Mouse (Mus musculus) T-helper 17 cell (primary cell): ENCODE results near the gene Afg1l.

Source experiments
- in situ Hi-C, 2 experiments: fragments of 300-600 bp; cut with MboI, MseI; formaldehyde crosslinking; loops; 1 replicate in 1 of 2; 2 replicates in 1 of 2; pipeline ENCODE4 v1.15.1; 2025; ENCODE audit warnings: high pct_unique_total_duplicates in 2 of 2

Afg1l gene

DNA sequence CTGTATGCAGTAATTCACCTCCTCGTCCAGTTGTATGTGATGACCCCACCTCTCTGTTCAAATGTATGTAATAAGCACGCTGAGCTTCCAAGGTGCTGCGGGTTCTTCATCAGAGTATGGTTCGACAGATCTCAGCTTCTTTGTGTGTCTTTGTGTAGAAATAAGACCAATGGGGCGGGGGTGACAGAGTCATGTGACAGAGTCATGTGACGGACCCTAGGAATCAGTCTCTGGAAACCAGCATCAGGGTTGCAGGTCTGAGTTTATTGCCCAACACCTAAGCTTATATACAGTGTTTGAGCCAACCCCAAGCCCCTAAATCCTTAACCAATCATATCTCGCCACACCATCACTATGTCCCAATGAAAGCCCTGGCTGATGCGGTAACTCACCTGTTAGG lies 171.9 kb downstream of the Afg1l start:
- in situ Hi-C loops = loop anchor here in 1 of 2 experiments (10.0 kb wide), 1 partner anchor 308 kb away; no protein-coding TSS in a partner anchor

DNA sequence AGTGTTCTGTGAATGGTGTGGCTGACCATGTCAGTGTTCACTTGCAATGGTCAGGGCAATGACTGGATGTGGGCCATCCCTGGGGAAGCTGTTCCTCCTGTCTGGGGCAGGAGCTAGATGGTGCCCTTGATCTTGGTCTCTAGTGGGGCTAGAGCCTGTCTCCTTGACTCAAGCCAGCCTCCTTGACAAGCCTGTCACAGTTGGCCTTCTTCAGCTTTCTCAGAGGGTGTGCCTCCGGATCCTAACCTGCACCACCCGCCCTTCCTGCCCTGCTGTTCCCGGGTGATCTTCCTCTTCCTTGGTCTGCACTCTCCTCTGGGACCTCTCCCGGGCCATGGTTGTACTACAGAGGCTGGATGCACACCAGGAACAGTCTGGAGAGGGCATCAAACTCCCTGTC lies 177.6 kb downstream of the Afg1l start:
- in situ Hi-C loops = loop anchor here in 1 of 2 experiments (10.0 kb wide), 1 partner anchor 314 kb away; no protein-coding TSS in a partner anchor

- in situ Hi-C loops = loop anchor here (5.0 to 10.0 kb wide), 5 partner anchors 273 to 608 kb away; no protein-coding TSS in a partner anchor
Measured at GRCm38 (mm10) chr10:42299967-42300366, 178.4 kb downstream of the Afg1l start.

- in situ Hi-C loops = loop anchor here (5.0 kb wide), 4 partner anchors 272 to 607 kb away; no protein-coding TSS in a partner anchor
Measured at GRCm38 (mm10) chr10:42299426-42299825, 178.9 kb downstream of the Afg1l start.

DNA sequence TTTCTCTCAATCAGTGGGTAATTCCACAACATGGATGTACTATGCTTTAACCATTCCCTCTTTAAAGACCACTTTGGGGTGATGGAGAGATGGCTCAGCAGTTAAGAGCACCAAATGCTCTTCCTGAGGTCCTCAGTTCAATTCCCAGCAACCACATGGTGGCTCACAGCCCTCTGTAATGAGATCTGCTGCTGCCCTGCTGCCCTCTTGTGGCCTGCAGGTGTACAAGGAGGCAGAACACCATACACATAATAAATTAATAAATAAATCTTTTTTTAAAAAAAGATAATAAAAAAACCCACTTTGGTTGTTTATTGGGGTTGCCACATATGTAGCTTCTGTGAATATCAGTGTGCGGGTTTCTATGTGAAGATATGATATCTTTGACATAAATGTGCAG lies 180.4 kb downstream of the Afg1l start:
- in situ Hi-C loops = loop anchor here (5.0 kb wide), 4 partner anchors 271 to 606 kb away; no protein-coding TSS in a partner anchor

DNA sequence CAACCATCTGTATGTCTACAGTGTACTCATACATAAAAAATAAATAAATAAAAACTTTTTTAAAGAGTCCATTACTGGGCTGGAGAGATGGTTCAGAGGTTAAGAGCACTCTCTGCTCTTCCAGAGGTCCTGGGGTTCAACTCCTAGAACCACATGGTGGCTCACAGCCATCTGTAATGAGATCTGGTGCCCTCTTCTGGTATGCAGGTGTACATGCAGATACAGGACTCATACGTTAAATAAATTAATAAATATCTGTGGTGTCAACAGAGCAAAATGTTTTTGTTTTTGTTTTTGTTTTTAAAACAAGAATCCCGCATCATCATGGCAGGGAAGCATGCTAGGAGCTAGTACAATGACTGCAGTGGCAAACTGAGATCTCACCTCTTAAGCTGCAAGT lies 181.3 kb downstream of the Afg1l start:
- in situ Hi-C loops = loop anchor here (5.0 kb wide), 4 partner anchors 270 to 605 kb away; no protein-coding TSS in a partner anchor

DNA sequence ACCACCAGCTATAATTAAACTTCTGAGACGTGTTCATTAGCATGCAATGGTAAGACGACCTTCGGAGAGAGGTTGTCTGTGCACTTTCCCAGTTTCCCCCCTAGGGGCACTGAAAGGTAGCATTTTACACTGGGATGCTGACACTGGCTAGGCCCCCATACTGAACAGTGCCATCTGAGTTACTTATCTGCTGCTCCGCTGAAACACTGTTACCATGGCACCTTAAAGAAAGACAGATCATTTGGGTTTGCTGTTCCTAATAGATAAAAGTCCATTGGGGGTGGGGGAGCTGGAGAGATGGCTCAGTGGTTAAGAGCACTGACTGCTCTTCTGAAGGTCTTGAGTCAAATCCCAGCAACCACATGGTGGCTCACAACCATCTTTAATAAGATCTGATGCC lies 181.8 kb downstream of the Afg1l start:
- in situ Hi-C loops = loop anchor here (5.0 kb wide), 4 partner anchors 269 to 604 kb away; no protein-coding TSS in a partner anchor

GRCm38 (mm10) chr10:42295028-42295427 lies 183.3 kb downstream of the Afg1l start:
- in situ Hi-C loops = loop anchor here (5.0 kb wide), 4 partner anchors 268 to 603 kb away; no protein-coding TSS in a partner anchor

GRCm38 (mm10) chr10:42294392-42294791 lies 184.0 kb downstream of the Afg1l start:
- in situ Hi-C loops = loop anchor here (5.0 kb wide), 4 partner anchors 262 to 602 kb away; no protein-coding TSS in a partner anchor

- in situ Hi-C loops = loop anchor here (5.0 kb wide), 4 partner anchors 262 to 602 kb away; no protein-coding TSS in a partner anchor
Measured at GRCm38 (mm10) chr10:42293877-42294276, 184.5 kb downstream of the Afg1l start.

DNA sequence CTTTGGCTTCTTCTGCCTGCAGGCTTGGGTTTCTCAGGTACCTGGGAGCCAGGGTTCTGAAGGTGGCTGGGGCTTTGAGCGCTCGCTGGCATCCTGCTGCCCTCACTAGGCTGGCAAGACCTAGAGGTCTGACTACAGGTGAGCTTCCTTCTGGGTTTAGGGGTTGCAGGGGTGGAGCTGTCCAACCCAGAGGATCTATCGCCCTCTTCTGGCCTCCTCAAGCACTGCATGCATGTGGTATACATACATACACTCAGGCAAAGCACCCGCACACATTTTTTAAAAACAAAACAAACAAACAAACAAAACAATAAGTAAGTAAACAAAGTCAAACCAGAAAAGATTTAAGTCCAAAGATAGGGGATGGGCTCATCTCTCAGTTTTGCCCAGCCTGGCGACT lies 187.0 kb downstream of the Afg1l start:
- in situ Hi-C loops = loop anchor here (5.0 kb wide), 4 partner anchors 259 to 599 kb away; no protein-coding TSS in a partner anchor

- in situ Hi-C loops = loop anchor here in 1 of 2 experiments (5.0 kb wide), 1 partner anchor 65 kb away; no protein-coding TSS in a partner anchor
Measured at GRCm38 (mm10) chr10:42287666-42288065, 190.7 kb downstream of the Afg1l start.

GRCm38 (mm10) chr10:42278307-42278850 lies 200.0 kb downstream of the Afg1l start:
- in situ Hi-C loops = loop anchor here in 1 of 2 experiments (5.0 kb wide), 2 partner anchors 466 to 1751 kb away; no protein-coding TSS in a partner anchor

DNA sequence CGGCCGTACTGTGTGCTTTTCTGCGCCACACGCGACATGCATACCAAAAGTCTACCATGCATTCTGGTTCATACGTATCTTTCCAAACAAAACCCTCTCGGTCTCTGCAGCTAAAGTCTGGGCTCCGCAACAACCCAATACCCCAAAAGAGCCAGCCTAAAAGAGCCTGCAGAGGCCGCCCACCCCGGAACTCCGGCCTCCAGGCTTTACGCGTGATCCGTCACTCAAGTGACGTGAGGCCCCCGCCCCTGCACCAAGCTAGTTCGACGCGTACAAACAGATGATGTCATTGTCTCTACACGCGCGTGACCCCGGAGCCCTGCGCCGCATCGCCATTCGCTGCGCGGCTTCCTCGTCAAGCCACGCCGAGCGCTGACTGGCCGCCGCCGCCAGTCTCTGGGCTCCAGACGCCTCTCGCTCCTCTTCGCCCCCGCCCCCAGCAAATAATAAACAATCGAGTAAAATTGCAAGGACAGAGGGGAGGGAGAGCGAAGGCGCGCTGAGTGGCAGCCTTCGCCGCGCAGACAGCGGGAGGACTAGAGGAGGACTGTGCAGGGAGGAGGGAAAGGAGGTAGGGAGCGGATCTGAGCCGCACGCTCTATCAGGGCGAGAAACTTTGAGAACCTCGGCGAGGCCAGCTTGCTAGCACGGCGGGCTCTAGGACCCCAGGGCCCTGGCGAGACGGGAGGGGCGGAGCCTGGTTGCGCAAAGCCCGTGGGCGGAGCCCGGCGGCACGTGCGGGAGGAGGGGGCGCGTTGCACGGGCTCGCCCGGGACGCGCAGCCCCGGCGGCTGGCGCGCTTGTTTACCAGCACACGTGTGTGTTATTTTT lies 200.7 kb downstream of the Afg1l start:
- in situ Hi-C loops = loop anchor here in 1 of 2 experiments (5.0 kb wide), 2 partner anchors 465 to 1750 kb away; no protein-coding TSS in a partner anchor

DNA sequence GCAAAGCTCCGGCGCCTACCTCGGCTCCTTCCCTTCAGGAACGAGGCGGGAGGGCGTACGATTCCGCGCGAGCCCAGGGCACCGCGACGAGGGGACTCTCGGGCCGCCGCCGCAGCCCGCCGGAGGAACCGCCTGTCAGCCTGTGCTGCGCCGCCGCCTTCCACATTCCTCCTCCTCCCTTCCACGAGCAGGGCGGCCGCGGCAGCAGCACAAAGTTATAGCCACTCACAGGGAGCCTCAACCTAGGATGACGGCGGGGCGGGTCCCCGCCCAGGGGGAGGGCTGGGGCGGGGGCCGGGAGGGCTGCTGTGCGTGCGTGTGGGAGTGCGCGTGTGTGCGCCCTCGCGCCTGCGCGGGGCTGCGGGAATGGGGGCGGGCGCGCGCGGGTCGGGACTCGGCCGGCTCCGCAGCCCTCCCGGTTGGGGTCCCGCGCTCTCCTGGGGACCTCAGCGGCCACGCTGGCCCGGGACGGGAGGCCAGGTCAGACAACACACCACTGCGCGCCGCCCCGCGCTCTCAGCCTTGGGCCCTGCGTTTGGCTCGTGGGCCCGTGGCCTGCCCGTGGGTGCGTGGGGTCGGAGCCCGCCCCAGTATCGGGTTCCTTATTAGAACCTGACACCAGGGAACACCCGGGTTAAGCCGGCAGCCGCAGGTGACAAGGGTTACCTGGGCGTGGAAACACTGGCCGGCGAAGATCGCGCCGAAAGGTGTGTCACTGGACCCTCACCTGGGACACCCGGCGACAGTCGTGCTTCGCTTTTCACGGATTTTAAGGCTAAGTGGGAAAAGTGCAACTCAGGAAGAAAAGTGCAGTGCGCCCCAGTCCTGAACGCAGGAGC lies 201.6 kb downstream of the Afg1l start, which contains the start of gene Foxo3:
Gene Foxo3, minus strand, starts transcription at position 249 of the 839 bp plus-strand sequence.
- in situ Hi-C loops = loop anchor here in 1 of 2 experiments (5.0 kb wide), 2 partner anchors 464 to 1749 kb away; no protein-coding TSS in a partner anchor

DNA sequence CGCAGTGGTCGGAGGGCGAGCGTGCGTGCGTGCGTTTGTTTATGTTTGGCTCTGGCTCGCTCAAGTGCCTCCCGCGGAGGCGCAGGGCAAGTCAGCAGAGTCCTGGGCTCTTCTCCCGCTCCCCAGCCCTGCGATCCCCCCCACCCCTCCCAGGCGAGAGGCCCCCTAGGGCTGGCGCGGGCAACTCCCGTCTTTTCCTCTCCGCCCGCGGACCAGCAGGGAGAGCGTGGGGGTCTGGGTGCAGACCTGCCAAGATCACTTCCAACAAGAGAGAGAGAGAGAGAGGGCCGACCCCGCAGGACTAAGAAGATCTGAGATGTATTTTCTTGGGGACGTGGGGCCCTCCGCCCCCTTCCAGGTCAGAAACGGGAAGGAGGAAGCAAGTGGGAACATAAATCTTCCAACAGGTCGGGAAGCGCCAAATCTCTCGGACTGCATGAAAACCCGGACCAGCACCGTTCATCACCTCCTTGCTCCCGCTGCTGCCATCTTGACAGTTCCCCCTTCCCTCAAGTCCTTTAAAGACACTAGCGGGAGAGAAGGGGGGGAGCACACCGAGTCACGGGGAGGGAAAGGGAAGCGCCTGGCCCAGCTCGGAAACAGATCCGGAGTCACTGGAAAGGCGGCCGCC lies 202.4 kb downstream of the Afg1l start:
- in situ Hi-C loops = loop anchor here in 1 of 2 experiments (5.0 kb wide), 2 partner anchors 464 to 1749 kb away; no protein-coding TSS in a partner anchor

DNA sequence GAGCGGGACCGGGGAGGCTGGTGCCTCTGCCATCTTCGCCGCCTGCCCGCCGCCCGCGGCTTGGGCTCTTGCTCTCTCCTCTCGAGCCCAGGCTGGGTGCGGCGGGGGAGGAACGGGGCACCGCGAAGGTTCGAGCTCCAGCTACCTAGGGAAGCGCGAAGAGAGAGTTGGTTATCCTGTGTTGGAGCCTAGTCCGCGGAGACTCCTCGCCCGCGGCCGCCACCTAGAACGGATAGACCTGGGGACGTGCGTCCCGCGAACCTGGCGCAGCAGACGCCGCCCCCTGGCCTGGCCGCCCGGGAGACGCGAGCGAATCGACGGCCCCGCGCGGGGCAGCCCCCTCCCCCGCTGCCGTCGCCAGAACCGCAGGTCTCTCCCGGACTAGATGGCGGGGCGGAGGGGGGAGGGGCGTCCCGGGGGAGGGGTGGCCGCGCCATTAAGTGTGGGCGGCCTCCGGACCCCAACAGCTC lies 202.9 kb downstream of the Afg1l start:
- in situ Hi-C loops = loop anchor here in 1 of 2 experiments (5.0 kb wide), 2 partner anchors 463 to 1748 kb away; no protein-coding TSS in a partner anchor

GRCm38 (mm10) chr10:42274712-42275400 lies 203.5 kb downstream of the Afg1l start:
- in situ Hi-C loops = loop anchor here in 1 of 2 experiments (5.0 kb wide), 2 partner anchors 463 to 1748 kb away; no protein-coding TSS in a partner anchor
